Mouse (Mus musculus) kidney, postnatal 4 days (tissue): ENCODE results near the gene Tm2d3.

Experiments
- DNase-seq, 2 experiments: peaks; one replicate each; pipeline ENCODE4 v3.0.0; 2021; ENCODE audit warnings: mixed read lengths in 2 of 2

The Tm2d3 gene

DNA sequence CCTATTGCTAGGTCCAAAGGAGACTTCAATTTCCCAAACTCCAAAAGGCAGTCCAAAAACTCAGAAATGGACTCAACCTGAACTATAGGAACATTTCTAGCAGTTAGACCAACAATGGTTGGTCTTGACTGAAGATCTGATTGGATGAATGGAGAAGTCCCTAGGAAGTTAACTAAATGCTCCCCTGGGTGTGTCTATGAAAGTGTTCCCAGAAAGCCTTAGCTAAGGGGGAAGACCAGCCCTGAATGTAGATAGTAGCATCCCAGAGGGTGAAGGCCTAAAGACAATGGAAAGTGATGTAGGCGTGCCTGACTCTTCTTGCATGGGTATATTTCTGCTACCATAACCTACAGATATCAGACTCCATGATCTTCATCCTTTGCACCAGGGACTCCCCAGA lies 17.5 kb downstream of the Tm2d3 start:
- no peak for DNase-seq

DNA sequence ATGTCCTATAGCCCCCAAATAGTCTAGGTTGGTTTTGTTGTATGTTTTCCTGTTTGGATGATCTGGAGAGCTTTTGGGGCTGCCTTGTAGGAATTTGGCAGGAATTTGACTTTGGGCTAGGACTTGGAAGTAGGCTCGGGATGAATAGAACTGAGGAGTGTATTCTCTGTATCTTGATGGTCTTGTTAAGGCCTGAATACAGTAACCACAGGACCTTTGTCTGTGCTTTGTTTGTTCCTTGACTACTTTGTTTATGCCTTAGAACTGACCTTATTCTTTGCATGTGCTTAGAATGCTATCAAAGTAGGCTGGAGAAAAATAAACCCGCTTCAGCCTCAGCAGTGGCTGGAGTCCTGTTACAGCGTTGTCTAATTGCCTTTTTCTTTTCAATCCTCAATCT lies 19.3 kb downstream of the Tm2d3 start:
- DNase-seq = no peak

DNA sequence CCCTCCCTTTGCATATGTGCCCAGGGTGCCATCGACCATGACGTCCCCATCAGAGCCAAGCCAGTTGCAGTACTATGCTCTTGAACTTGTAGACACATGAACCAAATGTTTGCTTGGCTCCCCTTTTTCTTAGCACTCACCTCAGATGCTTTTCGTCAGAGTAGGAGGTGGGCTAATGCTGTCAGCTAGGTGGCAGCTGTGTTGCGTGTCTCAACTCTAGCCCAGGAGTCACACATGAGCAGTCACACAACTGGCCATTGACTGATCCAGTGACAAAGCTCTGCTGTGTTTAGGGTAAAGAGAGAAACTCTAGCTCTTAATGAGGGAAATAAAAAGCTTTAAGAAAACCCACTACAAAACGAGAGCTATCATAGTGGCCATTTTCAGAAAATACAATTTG lies 22.8 kb downstream of the Tm2d3 start:
- peak in 1 of 2 experiments; percentile 35 for DNase-seq

DNA sequence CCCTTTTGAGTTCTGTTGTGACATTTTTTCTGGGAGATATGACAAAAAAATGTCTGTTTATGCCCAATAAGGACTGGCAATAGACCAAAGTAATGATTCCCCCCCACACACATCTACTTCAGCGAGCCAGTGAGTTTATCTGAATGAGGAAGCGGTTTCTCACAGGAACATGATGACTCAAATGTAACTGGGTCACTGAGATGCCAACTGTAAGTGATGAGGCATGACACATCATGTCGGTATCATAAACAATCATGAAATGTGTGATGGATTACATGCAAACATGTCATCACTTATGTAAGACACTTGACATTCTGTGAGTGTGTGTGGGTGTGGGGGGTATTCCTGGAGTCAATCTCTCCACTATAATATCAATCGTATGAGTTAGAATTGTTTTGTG lies 23.3 kb downstream of the Tm2d3 start:
- no peak for DNase-seq

DNA sequence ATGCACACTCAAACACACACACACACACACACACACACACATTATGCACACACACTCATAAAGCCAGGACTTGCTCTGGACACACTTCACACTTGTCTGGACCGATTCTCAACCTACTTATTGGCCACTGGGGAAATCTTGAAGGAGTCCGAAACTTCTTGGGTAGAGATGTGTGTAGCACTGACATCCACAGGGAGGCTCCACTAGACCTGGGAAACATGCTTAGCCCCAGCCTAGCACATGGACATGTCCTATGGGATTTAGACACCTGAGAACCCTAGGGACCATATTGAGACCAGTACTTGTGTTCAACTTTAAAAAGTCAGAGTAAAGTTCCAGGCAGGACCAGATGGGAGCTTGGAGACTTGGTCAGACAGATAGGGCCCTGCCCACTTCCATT lies 43.1 kb downstream of the Tm2d3 start:
- DNase-seq = peak; percentile 28 to 36

DNA sequence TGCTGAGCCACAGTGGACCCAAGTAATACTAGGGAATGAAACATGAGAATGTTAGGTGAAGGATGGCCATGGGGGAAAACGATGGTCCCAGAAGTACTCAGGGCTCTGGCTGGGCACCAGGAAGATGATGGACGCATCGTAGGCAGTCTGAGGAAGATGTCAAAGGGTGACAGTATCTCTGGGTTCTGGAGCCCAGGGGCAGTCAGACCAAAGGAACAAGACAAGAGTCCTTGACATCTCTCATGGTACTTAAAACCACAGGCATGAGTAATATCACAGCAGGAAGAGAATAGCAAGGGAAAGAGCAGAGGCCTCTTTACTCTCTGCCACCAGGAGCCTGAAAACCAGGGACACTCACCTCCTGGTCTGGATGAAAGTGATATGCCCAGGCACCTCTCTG lies 44.3 kb downstream of the Tm2d3 start:
- DNase-seq = no peak

DNA sequence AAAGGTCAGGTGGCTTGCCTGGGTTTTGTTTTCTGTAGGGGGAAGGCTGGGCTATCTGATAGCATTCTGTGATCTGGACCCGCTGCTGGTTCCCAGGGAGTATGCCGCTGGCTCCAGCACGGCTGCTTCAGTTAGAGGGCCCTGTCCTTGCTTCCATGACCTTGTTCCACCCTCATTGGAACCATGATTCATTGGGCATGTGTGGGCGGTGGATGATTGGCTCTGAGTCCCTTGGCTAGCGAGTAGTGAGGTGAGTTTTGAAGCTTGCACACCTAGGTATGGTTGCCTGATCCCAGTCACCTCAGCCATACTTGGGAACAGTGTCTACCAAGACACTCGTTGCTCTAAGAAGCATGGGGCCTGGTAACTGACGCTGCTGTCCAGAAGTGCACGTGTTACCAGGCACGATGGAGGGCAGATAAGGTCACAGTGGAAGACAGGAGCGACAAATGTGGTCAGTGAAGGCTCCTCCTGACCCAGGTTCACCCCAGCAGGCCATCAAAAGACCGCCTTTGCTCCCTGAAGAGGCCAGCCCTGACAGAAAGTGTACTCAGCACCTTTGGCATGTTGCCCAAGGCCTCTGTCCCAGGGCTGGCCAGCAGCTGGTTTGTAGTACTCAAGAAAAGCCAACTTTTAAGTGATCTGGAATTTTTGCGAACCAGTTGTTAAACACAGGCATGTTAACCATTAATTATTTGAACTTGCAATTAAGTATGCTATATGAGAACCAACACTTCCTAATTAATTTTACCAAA lies 46.5 kb downstream of the Tm2d3 start:
- peak; percentile 76 to 84 for DNase-seq

DNA sequence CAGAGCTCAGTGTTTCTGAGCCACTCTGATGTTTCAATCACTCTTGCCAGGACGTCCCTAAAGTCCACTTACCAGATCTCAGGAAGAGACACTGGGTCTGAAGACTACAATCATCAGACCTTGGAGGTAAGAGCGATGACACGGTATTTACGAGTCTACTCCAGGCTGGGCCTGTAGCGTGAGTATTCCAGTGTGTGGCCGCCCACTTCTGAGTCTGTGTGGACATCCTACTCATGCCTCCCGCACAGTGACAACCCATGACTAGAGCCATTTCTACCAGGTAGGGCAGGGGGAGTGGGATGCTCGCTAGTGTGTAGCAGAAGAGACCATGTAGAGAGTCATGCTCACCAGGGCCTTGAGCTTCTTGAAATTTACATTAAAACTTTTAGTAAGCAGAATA lies 51.9 kb downstream of the Tm2d3 start:
- no peak for DNase-seq

DNA sequence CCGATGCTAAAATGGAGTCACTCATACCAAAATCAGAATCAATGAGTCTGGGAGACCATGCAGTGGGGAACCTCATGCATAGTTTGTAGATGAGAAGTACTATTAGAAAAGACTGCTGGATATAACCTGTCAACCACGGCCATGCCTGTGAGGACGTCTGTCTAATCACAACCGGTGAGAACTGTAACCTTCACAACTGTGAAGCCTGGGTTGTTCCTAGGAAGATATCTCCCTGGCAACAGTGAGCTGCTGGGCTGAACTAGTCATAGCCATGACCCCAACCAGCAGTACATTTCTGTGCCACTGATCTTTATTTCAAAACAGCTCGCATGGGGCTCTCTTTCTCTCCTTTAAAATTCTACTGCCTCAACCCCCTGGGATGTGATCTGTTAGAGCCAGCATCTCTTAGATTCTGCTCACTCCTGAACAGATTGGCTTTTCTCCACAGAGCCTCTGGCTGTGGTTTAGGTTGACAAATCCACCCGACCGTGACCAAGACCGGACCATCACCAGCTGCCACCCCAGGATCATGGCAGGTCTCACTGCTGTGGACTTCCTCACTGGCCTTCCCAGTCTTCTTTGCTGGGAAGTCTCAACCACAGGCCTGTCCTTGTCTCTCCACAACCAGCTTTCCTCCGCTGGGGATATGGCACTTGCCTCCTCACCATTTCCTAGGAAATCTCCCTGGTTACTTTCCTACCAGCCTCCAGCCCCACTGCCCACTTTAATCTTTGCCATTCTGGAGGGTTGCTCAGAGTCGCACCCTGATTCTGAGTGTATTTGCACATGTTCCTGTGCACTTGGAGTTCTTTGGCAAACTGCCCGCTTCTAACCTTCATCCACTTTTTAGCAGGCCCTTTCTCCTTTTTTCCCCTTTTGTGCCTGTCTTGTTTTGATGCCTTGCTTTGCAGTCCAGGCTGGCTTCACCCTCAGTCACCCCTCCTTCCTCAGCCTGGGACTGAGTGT lies 57.3 kb downstream of the Tm2d3 start:
- DNase-seq = no peak
